Mouse (Mus musculus) spleen, postnatal 10 days (tissue): ENCODE results near the gene Sptbn4.
A peak's percentile ranks its signal among the peaks of the same experiment; 100 is the strongest.
"Not testable (repeated sequence)": the region's sequence is repeated elsewhere in the genome, so short reads cannot be mapped to it uniquely, and the experiment has no call there.

Experiments used
- DNase-seq, 2 experiments: peaks; one replicate each; pipeline ENCODE4 v3.0.0; 2021 to 2022; ENCODE audit warnings: low spot score in 2 of 2

Gene Sptbn4

GRCm38 (mm10) chr7:27447419-27448286 lies at the start of gene Sptbn4, which contains the start of gene Blvrb:
Gene Sptbn4 (minus strand): TSS chr7:27447686.
Gene Blvrb (plus strand): TSS chr7:27447978.
- peak; percentile 97 to 99 for DNase-seq

- DNase-seq: not testable (repeated sequence)
Observed at GRCm38 (mm10) chr7:27494659-27495367, 47.3 kb upstream of the Sptbn4 start.

GRCm38 (mm10) chr7:27493450-27493849 lies 46.0 kb upstream of the Sptbn4 start:
- no peak for DNase-seq

- no peak for DNase-seq
Observed at GRCm38 (mm10) chr7:27493022-27493421, 45.5 kb upstream of the Sptbn4 start.

- peak in 1 of 2 experiments; percentile 6 for DNase-seq
Observed at GRCm38 (mm10) chr7:27491856-27492255, 44.4 kb upstream of the Sptbn4 start.

- DNase-seq: peak; percentile 94 to 96
Observed at GRCm38 (mm10) chr7:27490543-27491329, 43.2 kb upstream of the Sptbn4 start.

- DNase-seq: no peak
Observed at GRCm38 (mm10) chr7:27490227-27490542, 42.7 kb upstream of the Sptbn4 start.

GRCm38 (mm10) chr7:27489270-27489869 lies 41.9 kb upstream of the Sptbn4 start:
- peak in 1 of 2 experiments; percentile 27 for DNase-seq

- DNase-seq: peak in 1 of 2 experiments; percentile 63
Observed at GRCm38 (mm10) chr7:27487740-27488268, 40.3 kb upstream of the Sptbn4 start.

GRCm38 (mm10) chr7:27486770-27487697 lies 39.5 kb upstream of the Sptbn4 start, which contains the start of gene Sertad1:
Gene Sertad1 (plus strand): TSS chr7:27486910.
- peak; percentile 99 to 100 for DNase-seq

GRCm38 (mm10) chr7:27486102-27486769 lies 38.8 kb upstream of the Sptbn4 start:
- DNase-seq: peak; percentile 53 to 56

GRCm38 (mm10) chr7:27483860-27484259 lies 36.4 kb upstream of the Sptbn4 start:
- DNase-seq: no peak

GRCm38 (mm10) chr7:27481627-27481969 lies 34.1 kb upstream of the Sptbn4 start:
- peak; percentile 76 to 84 for DNase-seq

- peak in 1 of 2 experiments; percentile 7 for DNase-seq
Observed at GRCm38 (mm10) chr7:27480927-27481626, 33.6 kb upstream of the Sptbn4 start.

GRCm38 (mm10) chr7:27480506-27480905 lies 33.0 kb upstream of the Sptbn4 start:
- DNase-seq: no peak

- no peak for DNase-seq
Observed at GRCm38 (mm10) chr7:27479750-27480149, 32.3 kb upstream of the Sptbn4 start.

GRCm38 (mm10) chr7:27478561-27478960 lies 31.1 kb upstream of the Sptbn4 start:
- no peak for DNase-seq

GRCm38 (mm10) chr7:27476098-27476635 lies 28.7 kb upstream of the Sptbn4 start:
- DNase-seq: peak in 1 of 2 experiments; percentile 3

- DNase-seq: peak in 1 of 2 experiments; percentile 9
Observed at GRCm38 (mm10) chr7:27475596-27475995, 28.1 kb upstream of the Sptbn4 start.
